Mouse (Mus musculus): ENCODE results near the gene Abhd2.

Abhd2 gene

DNA sequence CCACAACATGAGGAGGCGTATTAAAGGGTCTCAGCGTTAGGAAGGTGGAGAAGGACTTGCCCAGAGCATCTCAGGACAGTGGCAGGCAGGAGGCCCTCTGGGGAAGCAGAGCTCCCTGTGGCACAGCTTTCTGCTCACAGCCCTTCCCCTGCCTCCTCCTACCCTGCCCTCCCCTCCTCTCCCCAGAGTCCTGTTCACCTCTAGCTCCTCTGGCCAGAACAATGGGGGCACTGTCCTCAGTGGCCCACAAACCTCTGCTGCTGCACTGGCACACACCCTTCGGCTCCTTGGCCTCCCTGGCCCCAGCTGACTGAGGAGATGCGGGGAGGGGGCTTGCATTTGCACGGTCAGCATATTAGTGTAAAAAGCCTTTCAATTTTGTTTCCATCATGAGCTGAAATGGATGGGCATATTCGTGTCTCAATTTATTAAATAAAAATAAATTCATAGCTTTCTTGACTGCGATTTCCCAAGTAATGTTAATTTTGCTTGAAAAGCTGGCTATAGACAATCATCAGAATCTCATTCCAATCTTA is 115.7 kb downstream of the Abhd2 start:
- DNase-seq = no peak

DNA sequence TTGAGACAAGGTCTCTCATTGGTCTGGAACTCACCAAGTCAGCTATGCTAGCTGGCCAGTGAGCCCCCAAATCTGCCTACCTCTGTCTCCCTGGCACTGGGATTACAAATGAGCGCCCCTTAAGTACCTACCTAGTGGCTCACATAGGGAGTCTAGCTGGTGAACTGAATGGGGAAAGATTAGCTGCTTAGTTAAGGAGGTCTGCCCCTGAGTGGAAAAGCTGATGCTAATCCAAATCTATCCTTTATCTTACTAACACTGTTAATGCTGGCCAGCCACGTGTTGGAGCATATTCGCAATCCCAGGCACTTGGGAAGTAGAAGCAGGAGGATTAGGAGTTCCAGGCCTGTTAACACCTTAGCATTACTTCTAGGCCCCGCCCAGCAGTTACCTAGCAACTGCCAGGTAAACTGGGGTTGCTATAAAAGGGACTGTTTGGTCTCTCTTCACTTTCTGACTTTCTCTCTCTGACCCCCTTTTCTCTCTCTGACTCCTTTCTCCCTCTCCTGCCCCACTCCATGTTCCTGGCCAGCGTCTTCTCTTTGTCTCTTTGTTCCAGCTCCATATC is 117.2 kb downstream of the Abhd2 start:
- DNase-seq = no peak

DNA sequence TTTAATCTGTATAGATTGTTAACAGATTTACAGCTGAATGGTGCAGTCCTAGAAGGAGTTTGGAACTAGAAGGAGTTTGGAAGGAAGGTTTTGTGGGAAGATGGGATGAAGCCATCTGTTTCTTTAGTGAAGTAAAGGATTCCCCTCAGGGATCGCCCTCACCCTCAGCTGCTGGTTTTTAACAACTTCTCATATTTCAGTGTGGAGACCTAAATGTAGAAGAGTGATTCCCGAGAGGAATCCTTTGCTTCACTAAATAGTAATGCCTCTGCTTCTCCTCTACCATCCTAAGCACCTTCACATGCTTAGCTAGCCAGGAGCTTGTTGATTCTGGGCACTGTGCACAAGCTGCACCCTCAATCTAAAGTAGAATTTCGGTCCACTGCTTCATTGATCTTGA is 118.5 kb downstream of the Abhd2 start:
- no peak for DNase-seq

DNA sequence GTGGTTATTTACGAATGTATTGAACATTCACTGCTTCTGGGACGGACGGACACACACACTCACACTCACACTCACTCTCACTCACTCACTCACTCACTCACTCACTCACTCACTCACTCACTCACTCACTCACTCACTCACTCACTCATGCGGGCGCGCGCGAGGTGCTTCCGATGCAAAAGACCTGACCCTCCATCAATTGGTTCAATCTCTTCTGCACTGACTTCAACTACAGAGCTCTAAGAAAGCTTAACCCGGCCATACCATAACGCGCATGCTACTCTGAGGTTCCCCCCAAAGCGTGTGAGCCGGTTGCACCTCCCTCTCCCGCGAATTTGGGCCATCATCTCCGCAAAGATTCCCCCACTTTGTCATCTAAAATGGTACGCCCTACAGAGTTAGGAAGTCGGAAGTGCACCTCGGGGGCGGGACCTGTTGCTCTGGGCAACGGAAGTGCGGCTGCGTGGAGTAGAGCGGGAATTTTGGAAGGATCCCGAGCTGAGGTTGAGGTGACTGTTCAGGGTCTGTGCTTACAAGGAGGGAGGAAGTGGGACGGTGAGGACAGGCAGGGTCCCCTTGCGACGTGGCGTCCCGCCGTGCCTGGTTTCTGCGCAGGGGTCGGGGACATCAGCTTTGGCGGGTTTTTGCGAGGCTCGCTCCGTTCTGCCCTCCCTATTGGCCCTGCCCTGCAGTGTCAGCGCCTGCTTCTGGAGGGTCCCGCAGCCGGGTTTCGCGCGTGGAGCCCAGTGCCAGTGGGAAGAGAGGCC is 119.1 kb downstream of the Abhd2 start, which contains the start of gene Fanci:
Gene Fanci, plus strand, starts transcription at position 47 of the 767 bp plus-strand sequence.
- DNase-seq = peak; percentile 96

DNA sequence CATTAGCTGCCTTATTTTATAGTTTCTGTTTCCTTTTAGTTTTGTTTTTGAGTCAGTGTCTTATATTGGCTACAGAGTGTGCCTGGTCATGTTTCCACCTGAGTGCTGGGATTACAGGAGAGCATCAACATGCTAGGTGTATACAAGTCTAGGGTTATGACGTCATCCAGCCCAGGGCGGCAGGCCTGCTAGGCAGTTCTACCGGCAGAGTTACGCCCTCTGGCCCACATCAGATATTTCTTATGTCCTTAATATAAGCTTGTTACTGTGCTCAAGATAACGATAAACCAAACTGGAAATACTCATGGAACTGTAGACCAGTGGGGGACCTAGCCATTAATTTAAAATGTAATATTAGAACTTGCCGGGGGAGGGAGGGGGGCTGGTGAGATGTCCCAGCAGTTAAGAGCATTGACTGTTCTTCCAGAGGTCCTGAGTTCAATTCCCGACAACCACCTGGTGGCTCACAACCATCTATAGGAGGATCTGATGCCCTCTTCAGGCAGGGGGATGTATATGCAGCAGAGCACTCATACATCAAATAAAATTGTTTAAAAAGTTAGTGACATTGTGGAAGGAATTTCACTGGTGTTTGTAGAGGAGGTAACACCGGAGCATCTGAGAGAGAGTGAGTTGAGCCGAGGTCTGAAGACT is 120.0 kb downstream of the Abhd2 start:
- peak; percentile 24 for DNase-seq

DNA sequence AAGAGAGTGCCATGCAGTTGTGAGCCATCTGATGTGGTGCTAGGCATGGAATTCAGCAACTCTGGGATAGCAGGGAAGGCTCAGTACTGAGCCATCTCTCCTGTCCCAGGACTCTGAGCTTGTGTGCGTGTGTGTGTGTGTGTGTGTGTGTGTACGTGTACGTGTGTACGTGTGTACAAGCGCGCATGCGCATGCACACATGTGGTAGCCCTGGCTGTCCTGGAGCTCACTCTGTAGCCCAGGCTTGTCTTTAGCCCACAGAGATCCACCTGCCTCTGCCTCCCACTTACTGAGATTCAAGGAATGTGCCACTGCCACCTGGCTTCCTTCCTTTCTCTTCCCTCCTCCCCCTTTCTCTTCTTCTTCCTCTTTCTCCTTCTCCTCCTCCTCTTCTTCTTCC is 120.9 kb downstream of the Abhd2 start:
- DNase-seq = no peak

DNA sequence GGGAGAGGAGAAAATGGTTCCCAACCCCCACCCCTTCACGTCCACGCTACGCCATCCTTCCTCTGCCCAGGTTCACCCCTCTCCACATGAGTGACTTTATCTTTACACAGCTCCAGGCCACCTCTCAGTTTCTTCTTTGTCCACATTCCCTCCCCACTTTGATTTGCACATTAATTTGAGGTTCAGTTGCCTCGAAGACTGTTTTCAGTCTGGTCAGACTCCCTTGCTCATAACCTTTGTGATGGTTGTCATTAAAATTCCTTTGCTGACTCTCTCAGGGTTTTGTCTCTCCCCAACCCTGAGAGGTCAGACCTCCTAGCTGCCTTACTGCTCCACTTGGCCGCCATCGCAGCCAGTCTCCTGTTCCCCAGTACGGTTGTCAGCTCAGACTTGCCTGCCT is 121.7 kb downstream of the Abhd2 start:
- DNase-seq = no peak

DNA sequence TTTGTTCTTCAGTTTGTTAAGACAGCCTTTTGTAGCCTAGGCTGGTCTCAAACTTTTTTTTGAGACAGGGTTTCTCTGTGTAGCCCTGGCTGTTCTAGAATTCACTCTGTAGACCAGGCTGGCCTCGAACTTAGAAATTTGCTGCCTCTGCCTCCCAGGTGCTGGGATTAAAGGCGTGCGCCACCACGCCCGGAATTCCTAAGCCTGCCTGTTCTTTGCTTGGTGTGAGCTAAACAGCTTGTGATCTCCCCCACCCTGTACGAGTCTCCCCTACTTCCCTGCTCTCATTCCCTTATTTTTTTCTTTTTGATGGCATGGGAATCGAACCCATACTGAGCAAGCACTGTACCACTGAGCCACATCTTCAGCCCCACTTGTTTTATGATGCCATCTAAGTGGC is 122.2 kb downstream of the Abhd2 start:
- DNase-seq = no peak

DNA sequence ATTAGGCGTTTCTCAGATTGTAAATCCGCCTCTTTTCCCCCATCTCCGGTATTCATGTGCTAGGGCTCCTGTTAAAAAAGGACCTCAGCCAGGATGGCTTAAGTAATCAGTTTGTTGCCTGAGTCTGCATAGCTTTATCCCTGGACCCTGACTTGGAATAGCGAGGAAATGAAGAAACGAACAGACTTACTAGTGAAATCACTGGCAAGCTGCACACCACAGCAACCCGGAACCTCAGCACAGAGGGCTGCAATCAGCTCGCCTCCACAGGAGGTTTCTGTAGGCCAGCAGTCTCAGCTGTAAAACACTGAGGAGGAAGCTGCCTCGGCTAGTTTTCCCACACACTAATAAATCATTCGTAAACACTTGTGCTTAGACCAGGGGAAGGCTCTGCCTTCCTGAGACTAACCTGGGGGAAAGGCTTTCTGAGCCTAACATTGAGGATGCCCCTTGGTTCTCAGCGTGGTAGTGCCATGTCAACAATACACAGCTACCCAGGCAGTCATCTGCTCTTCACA is 124.5 kb downstream of the Abhd2 start:
- no peak for DNase-seq

DNA sequence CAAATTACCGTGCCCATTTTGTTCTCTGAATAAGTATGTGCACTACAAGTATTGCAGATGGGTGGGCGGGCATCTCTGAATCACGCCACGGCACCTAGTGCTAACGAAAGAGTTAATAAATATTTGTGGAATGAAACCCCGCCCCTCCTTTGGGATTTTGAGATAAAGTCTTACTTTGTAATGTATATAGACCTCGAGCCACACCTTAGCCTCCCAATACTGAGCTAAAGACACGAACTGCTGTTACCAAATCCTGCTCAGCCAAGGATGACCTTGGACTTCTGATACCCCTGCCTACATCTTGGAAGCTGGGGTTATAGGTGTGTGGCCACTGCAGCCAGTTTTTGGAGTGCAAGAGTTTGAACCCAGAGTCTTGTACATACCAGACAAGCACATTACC is 125.4 kb downstream of the Abhd2 start:
- no peak for DNase-seq

DNA sequence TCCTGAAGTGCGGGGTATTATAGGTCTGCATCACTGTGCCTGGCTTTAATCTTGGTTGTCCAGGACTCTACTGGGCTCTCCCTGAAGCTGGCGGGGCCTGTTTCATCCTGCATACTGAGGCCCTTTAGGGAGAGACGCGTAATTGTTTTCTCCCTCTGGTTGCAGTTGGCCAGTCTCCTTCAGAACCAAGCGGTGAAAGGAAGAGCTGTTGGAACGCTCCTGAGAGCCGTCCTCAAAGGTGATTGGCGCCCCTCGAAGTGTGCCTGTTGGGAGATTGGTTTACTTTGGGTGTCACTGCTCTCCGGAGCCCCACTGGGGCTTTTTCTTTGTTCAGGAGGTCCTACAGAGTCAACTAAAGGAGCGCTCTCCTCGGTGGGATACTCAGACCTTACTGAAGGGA is 126.0 kb downstream of the Abhd2 start:
- no peak for DNase-seq

DNA sequence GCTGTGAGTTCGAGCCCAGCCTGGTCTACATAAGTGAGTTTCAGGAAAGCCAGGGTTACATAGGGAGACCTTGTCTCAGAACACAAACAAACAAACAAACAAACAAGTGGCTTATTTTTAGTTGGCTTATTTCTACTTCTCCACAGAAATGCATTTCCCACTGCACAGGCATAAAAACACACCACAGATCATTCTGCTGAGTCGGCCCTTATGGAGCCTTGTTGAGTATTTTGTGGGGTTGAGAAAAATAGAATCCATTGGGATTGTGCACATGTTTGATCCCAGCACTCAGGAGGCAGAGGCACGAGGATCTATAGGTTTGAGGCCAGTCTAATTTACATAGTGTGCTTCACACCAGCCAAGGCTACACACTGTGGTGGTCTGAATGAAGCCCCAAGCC is 127.3 kb downstream of the Abhd2 start:
- DNase-seq = no peak

DNA sequence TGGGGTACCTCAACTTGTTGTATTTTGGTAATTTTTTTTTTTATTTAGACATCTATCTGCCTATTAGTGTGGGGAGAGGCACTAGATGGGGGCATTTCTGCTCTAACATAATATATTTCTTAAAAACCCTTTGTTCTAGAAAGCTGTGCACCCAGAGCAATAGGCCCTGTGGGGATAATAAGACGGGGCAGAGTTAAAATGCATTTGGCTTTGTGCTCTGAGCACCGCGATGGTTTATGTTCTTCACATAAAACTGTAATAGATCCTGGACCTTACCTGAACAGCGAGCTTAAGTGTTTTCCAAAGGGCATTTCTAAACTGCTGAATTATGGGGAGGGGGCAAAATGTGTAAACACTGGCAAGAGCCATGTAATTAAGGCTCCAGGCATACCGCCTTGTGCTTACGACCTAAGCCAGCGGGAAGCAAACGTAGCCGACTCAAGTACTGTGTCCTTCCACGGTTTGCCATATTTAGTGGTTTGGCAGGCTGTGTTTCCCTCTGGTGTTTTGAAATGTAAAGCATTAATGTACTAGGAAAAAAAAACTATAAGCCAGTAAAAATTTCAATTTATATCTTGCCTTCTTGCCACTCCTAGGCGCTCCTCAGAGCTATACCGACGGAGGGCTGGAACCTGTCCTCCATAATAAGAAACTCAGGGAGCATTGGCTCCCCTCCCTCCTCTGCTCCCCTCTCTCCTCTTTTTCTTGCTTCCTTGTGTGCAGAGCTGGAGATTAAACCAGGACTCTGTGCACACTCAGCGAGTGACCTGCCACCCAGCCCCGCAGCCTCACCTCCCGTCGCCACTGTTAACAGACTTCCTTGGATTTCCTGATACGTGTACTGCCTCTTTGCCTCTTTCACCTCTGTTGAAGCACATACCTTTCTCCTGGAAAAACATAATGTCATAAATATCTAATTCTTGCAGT is 141.7 kb downstream of the Abhd2 start:
- no peak for DNase-seq

All from thymus, postnatal 25 days (tissue).